Mouse (Mus musculus) neural tube, embryonic 14.5 days (tissue): ENCODE measurements around the gene Omp. TPM values are rescaled to one million over a fixed set of nuclear protein-coding genes. Genes with fewer than 3 reads are reported as not detected.

Experiments used
- ATAC-seq: fragments of 200-750 bp; cut with Nextera tagmentation; 2 replicates; pipeline ENCODE4 v1.8.0; 2017; ENCODE audit warnings: low read depth, mild to moderate bottlenecking, moderate TSS enrichment, moderate library complexity
- H3K27ac ChIP-seq: fragments of 300-500 bp; sonication (generic); 2 replicates; pipeline ENCODE4 v1.5.1; 2014; ENCODE audit warnings: low read depth, mild to moderate bottlenecking, control low read depth, low read length, moderate library complexity, mixed read lengths
- H3K27me3 ChIP-seq: fragments of 300-500 bp; sonication (generic); 2 replicates; pipeline ENCODE4 v1.6.1; 2014; ENCODE audit warnings: low read length; ENCODE audit not compliant: control insufficient read depth, insufficient read depth
- H3K36me3 ChIP-seq: fragments of 300-500 bp; sonication (generic); 2 replicates; pipeline ENCODE4 v1.6.1; 2014; ENCODE audit warnings: low read length, mixed read lengths; ENCODE audit not compliant: control insufficient read depth, insufficient read depth
- H3K4me1 ChIP-seq: fragments of 300-500 bp; sonication (generic); 2 replicates; pipeline ENCODE4 v1.6.1; 2014; ENCODE audit warnings: low read length; ENCODE audit not compliant: control insufficient read depth, insufficient read depth
- H3K4me2 ChIP-seq: fragments of 300-500 bp; sonication (generic); 2 replicates; pipeline ENCODE4 v1.6.1; 2014; ENCODE audit warnings: mild to moderate bottlenecking, low read depth, low read length, control low read depth
- H3K4me3 ChIP-seq: fragments of 300-500 bp; sonication (generic); 2 replicates; pipeline ENCODE4 v1.5.1; 2014; ENCODE audit warnings: low read depth, low read length, control low read depth, mixed read lengths
- H3K9ac ChIP-seq: fragments of 300-500 bp; sonication (generic); replicated peaks from 2 replicates; pipeline ENCODE4 v1.6.1; 2014; ENCODE audit warnings: low read depth, mild to moderate bottlenecking, control low read depth, low read length, mixed read lengths
- H3K9me3 ChIP-seq: fragments of 300-500 bp; sonication (generic); 2 replicates; pipeline ENCODE4 v1.6.1; 2016; ENCODE audit warnings: low read length; ENCODE audit not compliant: control insufficient read depth
- WGBS: fragments of 180-500 bp; shearing (Covaris S2); extraction: QIAGEN DNeasy Blood & Tissue Kit; methylation state at CpG from one replicate; pipeline ENCODE4 v1.1.7; 2014; 5-methylcytosine and 5-hydroxymethylcytosine counted together
- polyA plus RNA-seq: library from polyadenylated mRNA; unstranded; fragments of >200 nt; fragmentation: Nextera tagmentation; extraction: Ambion mirVana; gene quantifications from 2 replicates; pipeline ENCODE4 v1.2.1, GENCODE M21; 2014

Gene Omp
- polyA plus RNA-seq, 1 experiment from 2014 or later, result 0.40 TPM

DNA sequence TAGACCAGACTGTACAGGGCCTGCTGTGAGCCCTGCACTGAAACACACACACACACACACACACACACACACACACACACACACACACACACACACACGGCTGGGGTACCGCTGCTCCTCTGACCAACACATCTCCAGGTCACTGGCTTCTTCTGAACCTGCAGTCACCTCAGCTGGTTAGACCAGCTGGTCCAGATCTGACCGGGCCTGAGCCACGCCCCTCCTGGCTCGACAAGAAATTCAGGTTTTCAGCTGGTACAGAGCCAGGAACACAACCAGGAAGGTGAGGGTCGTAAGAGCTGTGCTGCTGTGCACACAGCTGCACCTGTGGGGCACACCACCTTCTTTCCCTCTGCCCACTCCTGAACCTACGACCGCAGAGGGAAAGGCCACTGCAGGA is 13.2 kb upstream of the Omp start:
- Histone ChIP-seq H3K4me2 (no peak overlapping the region), H3K9me3 (no peaks in the 10 kb centered on the region), H3K4me1 (peaks cover 11% of the 10 kb centered on the region), H3K9ac (no peak overlapping the region), H3K36me3 (no peaks in the 10 kb centered on the region), H3K27me3 (no peaks in the 10 kb centered on the region), H3K4me3 (no peak overlapping the region), H3K27ac (no peak overlapping the region)
- ATAC-seq, result no peak
- 65% methylated on average over 6 of the region's 8 CpGs for WGBS

GRCm38 (mm10) chr7:98157636-98158332 is 12.5 kb upstream of the Omp start:
- Histone ChIP-seq H3K4me1 (peaks cover 11% of the 10 kb centered on the region), H3K27ac (0 out of 2 replicates have a peak overlapping the region, but pooled peaks have one; percentile 28), H3K27me3 (no peaks in the 10 kb centered on the region), H3K36me3 (no peaks in the 10 kb centered on the region), H3K4me3 (no peak overlapping the region), H3K9me3 (no peaks in the 10 kb centered on the region), H3K4me2 (no peak overlapping the region), H3K9ac (no peak overlapping the region)
- 44% methylated on average over 5 of the region's 5 CpGs for WGBS
- no peak for ATAC-seq

DNA sequence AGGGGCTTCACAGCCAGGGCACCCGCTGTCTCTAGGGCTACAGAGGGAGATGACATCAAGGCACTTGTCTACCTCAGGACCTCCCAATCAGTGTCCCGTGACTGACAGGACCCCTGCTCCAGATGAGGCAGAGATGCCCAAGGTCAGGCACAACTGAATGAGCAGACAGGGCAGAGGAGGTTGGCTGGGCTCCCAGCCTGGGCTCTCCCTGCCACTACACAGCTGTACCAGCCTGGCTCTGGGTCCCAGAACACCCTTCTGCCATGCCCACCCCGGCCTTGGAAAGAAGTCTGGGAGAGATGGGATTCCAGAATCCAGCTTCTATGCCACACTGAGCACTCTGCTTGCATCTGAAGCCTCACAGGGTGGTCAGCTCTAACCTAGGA is 11.0 kb upstream of the Omp start:
- no peak overlapping the region for H3K27ac ChIP-seq
- no peak overlapping the region for H3K4me2 ChIP-seq
- H3K9ac ChIP-seq, result no peak overlapping the region
- H3K36me3 ChIP-seq, result no peaks in the 10 kb centered on the region
- H3K4me1 ChIP-seq, result peaks cover 18% of the 10 kb centered on the region
- ATAC-seq, result peak; percentile 10; the same call in 1 of the 2 replicates
- no peaks in the 10 kb centered on the region for H3K27me3 ChIP-seq
- H3K4me3 ChIP-seq, result no peak overlapping the region
- WGBS, result 48% methylated on average over 3 of the region's 3 CpGs
- no peaks in the 10 kb centered on the region for H3K9me3 ChIP-seq

- 0 out of 2 replicates have a peak, but pooled peaks have one; percentile 26 for ATAC-seq
- Histone ChIP-seq H3K36me3 (no peaks in the 10 kb centered on the region), H3K9ac (no peak overlapping the region), H3K27ac (no peak overlapping the region), H3K9me3 (no peaks in the 10 kb centered on the region), H3K4me3 (no peak overlapping the region), H3K4me1 (peaks cover 18% of the 10 kb centered on the region), H3K27me3 (no peaks in the 10 kb centered on the region), H3K4me2 (no peak overlapping the region)
- 32% methylated on average over 8 of the region's 8 CpGs for WGBS
Observed at GRCm38 (mm10) chr7:98155546-98156279, 10.4 kb upstream of the Omp start.

DNA sequence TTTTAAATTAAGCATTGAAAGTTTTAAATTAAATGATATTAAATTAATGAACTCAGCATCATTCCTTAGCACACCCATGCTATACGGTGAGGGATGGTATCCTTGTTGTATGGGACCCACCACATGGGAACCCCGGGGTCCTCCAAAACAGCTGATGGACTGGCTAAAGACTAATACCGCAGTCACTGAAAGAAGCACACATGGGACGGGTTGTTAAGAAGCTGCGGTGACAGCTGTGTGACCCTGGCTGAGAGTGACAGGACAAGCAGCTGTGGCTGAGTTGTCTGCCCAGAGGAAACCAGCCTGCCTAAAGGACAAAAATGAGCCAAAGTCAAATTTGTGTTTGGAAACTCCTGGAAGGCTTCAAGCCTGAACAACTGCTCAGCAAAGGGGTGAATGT is 8.6 kb upstream of the Omp start:
- WGBS, result 74% methylated on average over 5 of the region's 5 CpGs
- ATAC-seq, result no peak

GRCm38 (mm10) chr7:98153345-98153744 is 8.0 kb upstream of the Omp start:
- no peaks in the 10 kb centered on the region for H3K27me3 ChIP-seq
- no peaks in the 10 kb centered on the region for H3K9me3 ChIP-seq
- H3K36me3 ChIP-seq, result no peaks in the 10 kb centered on the region
- WGBS, result 47% methylated on average over 3 of the region's 3 CpGs
- ATAC-seq, result no peak
- H3K4me3 ChIP-seq, result no peak overlapping the region
- H3K4me1 ChIP-seq, result peaks cover 18% of the 10 kb centered on the region
- H3K27ac ChIP-seq, result no peak overlapping the region
- no peak overlapping the region for H3K9ac ChIP-seq
- H3K4me2 ChIP-seq, result no peak overlapping the region

More for the DNA sequence above, 8.6 kb upstream of the Omp start:
- H3K9me3 ChIP-seq, result no peaks in the 10 kb centered on the region
- H3K27ac ChIP-seq, result no peak overlapping the region
- no peaks in the 10 kb centered on the region for H3K36me3 ChIP-seq
- peaks cover 18% of the 10 kb centered on the region for H3K4me1 ChIP-seq
- H3K4me3 ChIP-seq, result no peak overlapping the region
- H3K27me3 ChIP-seq, result no peaks in the 10 kb centered on the region
- H3K9ac ChIP-seq, result no peak overlapping the region
- H3K4me2 ChIP-seq, result no peak overlapping the region

DNA sequence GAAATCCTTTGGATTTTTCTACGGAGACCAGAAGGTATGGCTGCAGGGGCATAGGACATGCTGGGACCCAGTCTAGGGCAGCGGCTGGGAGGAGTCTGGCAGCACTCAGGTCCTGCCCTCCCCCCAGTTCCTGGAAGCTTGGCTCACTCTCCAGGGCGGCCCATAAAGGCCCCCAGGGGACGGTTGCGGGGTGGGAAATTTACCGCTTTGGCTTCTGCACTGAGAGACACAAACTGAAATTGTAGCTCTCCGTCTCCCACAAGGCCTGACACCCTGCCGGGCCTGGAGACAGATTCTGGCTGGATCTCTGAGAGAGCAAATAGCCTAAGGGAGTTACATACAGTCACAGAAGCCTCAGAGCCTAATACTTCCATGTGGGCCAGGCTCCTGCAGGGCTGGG is 7.1 kb upstream of the Omp start:
- 31% methylated on average over 8 of the region's 8 CpGs for WGBS
- Histone ChIP-seq H3K9ac (no peak overlapping the region), H3K27me3 (no peaks in the 10 kb centered on the region), H3K4me3 (no peak overlapping the region), H3K36me3 (no peaks in the 10 kb centered on the region), H3K27ac (no peak overlapping the region), H3K4me2 (no peak overlapping the region), H3K4me1 (peaks cover 16% of the 10 kb centered on the region), H3K9me3 (no peaks in the 10 kb centered on the region)
- ATAC-seq, result no peak

- Histone ChIP-seq H3K27me3 (no peaks in the 10 kb centered on the region), H3K9me3 (no peaks in the 10 kb centered on the region), H3K9ac (no peak overlapping the region), H3K4me1 (peaks cover 9% of the 10 kb centered on the region; the same call in 1 of the 2 replicates), H3K4me2 (no peak overlapping the region), H3K4me3 (no peak overlapping the region), H3K36me3 (no peaks in the 10 kb centered on the region), H3K27ac (no peak overlapping the region)
- WGBS, result 53% methylated on average over 5 of the region's 5 CpGs
- ATAC-seq, result no peak
Observed at GRCm38 (mm10) chr7:98150525-98150924, 5.2 kb upstream of the Omp start.

DNA sequence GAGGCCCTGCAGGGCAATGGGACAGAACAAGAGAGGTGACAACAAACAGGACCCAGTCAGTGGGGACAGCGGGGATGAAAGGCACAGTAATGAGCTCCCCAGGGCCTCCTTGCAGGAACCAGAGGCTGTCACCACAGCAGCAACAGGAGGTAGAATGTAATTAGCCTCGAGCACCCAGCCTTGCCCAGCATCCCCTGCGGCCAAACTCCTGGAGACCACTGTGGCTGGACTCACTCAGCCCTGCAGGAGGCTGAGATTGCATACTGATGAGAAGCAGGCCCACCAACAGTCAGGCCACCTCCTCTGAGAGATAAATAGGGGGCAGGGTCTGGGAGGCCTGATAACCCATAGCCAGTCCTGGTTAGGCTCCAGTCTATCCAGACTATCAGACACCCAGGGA is 4.5 kb upstream of the Omp start:
- H3K36me3 ChIP-seq, result no peaks in the 10 kb centered on the region
- 11% methylated on average over 3 of the region's 3 CpGs for WGBS
- no peak overlapping the region for H3K27ac ChIP-seq
- no peak overlapping the region for H3K4me2 ChIP-seq
- H3K9me3 ChIP-seq, result no peaks in the 10 kb centered on the region
- H3K4me3 ChIP-seq, result no peak overlapping the region
- no peak for ATAC-seq
- H3K4me1 ChIP-seq, result peaks cover 7% of the 10 kb centered on the region; the same call in 1 of the 2 replicates
- no peak overlapping the region for H3K9ac ChIP-seq
- no peaks in the 10 kb centered on the region for H3K27me3 ChIP-seq
